Mouse (Mus musculus) right cerebral cortex, adult 18-20 months (tissue): ENCODE measurements around the gene Acbd4.

ENCODE experiments used
- DNase-seq: peaks from one replicate; pipeline ENCODE4 v3.0.0; 2022; ENCODE audit warnings: mixed read lengths

Acbd4 gene

DNA sequence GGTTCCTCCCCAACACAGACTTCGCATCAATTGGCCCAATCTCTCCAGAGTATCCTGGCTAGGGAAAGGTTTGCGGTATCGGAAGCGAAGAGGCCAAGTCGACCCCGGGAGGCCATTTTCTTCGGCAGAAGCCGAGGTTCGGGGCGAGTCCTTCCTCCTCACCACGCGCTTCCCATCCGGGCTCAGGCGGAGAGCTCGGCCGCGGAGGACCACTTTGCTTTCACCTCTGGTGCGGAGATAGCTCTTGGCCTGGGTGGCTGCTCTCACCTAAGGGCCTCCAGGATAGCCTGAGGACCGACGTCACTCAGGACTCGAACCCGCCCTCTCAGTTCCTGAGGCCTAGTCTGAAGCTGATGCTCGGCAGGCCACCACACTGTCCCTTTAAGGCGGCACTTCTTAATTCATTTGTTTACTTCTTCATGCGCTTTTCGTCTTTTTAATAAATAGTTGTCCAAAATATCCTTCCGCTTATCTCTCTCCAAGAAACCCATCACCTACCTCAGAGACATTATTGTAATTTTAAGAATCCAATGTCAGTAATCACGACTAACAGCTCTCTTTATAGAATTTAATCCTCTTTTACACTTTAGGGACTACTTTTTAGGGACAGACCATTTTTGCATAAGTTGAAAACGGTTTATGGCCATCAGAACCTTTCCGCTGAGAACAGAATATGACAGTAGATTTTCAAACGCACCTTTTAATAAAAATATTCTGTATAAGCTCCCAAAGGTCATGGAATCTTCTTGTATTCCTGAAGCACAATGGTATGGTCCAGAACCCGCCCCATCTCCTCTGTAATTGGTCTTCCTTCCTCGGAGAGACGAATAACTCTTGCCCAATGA, 13.9 kb downstream of the Acbd4 start:
- peak; percentile 83 for DNase-seq

GRCm38 (mm10) chr11:103116008-103116818, 14.7 kb downstream of the Acbd4 start, which contains the start of gene Hexim1:
Gene Hexim1 (plus strand): TSS chr11:103116231.
- DNase-seq = peak; percentile 100

- peak; percentile 69 for DNase-seq
Observed at GRCm38 (mm10) chr11:103116959-103117590, 15.6 kb downstream of the Acbd4 start.

DNA sequence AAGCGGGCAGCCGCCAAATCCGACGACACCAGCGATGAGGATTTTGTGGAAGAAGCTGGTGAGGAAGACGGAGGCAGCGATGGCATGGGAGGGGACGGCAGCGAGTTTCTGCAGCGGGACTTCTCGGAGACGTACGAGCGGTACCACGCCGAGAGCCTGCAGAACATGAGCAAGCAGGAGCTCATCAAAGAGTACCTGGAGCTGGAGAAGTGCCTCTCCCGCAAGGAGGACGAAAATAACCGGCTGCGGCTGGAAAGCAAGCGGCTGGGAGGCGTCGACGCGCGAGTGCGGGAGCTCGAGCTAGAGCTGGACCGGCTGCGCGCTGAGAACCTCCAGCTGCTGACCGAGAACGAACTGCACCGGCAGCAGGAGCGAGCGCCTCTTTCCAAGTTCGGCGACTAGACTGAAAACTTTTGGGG, 16.1 kb downstream of the Acbd4 start:
- peak; percentile 49 for DNase-seq

DNA sequence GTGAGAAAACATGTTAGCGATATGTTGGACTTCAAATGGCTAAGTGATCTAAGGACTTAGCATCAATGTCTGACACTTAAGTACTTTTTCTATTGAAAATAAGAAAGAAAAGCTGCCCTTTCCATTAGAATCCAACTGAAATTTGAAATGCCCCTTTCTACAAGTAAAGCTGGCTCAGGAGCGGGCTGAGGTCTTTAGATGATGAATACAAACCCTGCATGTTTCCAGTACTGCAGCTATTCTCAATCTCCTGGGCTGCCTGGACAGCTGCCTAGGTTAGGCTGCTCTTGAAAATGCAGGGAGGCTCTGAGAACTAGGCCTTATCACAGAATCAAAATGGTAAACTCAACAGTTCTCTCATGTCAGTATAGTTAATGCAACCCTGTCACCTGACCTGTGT, 17.4 kb downstream of the Acbd4 start:
- no peak for DNase-seq

- no peak for DNase-seq
Observed at GRCm38 (mm10) chr11:103119609-103120008, 18.1 kb downstream of the Acbd4 start.

DNA sequence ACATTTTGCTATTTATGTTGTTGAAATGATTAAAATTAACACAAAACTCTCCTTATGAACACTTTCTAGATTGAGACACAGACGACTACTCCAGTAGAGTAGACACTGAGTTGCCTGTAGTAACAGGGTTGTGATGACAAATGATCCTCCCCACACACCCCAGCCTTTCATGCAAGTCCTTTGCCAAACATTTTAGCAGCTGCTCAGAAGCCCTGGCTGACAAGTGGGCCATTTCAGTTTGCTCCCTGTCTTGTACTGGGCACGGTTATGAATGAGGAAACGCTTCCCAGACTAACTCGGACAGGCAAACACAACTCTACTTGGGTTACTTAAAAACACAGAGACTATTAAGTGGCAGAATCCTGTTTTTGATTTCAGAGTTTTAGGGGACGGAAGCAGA, 18.8 kb downstream of the Acbd4 start:
- DNase-seq = no peak

DNA sequence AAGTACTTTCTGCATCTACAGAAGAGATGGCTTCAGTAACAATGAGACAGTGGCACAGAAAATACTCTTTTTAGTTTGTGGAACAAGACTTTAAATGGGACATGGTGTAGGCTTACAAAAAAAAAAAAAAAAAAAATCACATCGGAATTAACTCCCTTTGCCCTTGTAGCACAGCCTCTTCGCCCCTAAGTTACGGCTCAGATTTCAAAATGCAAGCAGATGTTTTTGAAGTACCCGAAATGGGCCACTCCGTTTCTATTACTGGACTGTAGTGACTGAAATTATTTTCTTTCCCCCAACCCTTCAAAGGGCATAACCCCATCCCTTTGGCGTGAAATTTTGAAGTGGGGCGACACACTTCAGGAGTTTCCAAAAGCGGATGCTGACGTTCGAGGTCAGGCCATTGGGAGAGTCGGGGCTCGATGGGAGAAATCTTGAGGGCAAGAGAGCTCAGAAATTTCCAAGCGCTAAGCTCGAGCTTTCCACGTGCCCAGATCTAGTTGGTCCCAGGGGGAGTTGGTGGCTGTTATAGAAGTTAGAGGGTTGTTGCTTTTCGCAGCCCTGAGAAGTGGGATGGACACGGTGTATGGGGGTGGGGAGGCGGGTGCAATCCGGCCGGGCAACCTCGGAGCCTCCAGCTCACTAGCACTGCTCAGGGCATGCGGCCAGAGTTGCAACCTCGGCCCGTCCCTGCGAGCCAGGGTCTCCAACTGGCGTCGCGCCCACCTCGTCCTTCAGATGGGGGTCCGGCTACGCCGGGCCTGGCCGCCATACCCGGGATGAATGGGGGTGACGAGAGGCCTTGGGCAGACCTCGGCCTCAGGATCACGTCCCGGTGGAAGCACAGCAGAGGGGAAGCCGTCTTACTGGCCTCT, 30.5 kb downstream of the Acbd4 start, which contains the start of gene Hexim2:
Gene Hexim2 (plus strand): TSS at position 729 of the 875 bp plus-strand sequence.
- no peak for DNase-seq

- DNase-seq = peak; percentile 100
Observed at GRCm38 (mm10) chr11:103132576-103133455, 31.3 kb downstream of the Acbd4 start.

DNA sequence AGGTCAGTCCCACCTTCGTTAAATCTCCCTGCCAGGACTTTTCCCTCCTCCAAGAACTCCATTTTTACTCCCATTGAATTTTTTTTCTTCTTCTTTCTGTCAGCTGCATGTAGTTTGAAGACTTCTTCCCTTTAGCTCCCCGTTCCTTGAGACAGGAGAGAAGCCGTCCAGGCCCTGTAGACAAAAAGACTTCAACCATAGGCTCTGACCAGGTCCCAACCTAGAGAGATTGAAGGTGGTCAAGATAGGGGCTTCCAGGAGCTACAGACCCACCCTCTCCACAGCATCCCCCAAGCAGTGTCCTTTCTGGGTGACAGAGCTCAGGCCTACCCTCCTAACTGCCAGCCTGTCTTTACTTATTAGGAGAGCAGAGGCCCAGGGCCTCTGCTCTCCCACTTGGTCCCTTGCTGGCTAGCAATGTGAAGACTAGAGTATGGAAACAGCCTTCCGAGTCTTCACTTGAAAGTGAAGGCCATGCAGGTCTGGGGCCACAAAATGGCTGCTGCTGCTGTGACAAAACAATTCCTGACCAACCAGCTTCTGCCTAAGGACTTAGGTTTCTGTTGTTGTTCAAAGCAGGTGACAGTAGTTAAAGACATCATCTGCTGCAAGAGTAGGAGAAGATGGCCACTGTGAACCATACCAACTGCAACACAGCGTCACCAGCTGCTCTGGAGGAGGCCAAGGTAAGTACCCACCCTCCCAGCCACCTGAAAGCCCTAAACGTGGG, 32.1 kb downstream of the Acbd4 start:
- DNase-seq = no peak

- no peak for DNase-seq
Observed at GRCm38 (mm10) chr11:103134221-103134620, 32.7 kb downstream of the Acbd4 start.

DNA sequence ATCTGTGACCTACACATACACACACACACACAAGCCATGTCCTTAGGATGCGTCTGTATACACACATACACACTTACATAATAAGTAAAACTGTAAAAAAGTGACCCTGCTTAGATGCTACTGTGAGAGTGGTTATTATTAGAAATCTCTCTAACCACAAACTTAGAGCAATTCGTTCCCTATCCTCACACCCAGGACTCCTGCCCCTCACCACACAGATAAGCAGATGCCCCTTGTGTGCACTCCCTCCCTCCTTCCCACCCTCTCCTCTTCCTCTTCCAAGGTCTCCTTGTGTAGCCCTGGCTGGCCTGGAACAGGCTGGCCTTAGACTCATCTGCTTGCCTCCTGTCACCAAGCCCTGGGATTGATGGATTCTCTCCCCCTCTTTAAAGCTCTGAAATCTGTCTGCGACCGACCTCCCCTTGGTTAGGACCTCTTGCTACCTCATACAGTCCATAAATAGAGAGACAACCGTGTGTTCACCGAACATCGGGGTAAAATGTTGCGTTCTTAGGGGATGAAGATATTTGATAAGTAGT, 34.6 kb downstream of the Acbd4 start:
- DNase-seq = no peak

- no peak for DNase-seq
Observed at GRCm38 (mm10) chr11:103139951-103140762, 38.7 kb downstream of the Acbd4 start.

GRCm38 (mm10) chr11:103140763-103141100, 39.2 kb downstream of the Acbd4 start:
- no peak for DNase-seq

GRCm38 (mm10) chr11:103141101-103141943, 39.8 kb downstream of the Acbd4 start:
- DNase-seq = no peak

DNA sequence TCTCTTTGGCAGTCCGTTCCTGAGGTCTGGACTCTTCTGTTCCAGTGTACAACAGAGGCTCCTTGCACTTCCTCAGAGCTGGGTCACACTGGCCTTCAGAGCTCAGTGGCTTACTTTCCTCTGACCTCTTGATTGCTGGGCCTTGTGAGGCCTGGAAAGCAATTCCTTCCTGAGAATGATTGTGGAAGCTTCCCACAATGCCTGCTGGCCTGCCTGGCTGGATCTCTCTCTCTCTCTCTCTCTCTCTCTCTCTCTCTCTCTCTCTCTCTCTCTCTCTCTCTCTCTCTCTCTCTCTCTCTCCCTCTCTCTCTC, 40.4 kb downstream of the Acbd4 start:
- no peak for DNase-seq

GRCm38 (mm10) chr11:103142441-103143182, 41.1 kb downstream of the Acbd4 start:
- peak; percentile 92 for DNase-seq
